Mouse (Mus musculus) brain, embryonic 14.5 days (tissue): ENCODE results near the gene Naa35.

Experiments
- CTCF ChIP-seq: fragments of 200-500 bp; IDR thresholded peaks from 2 replicates; pipeline ENCODE4 v1.5.1; 2012; ENCODE audit warnings: inconsistent platforms, mild to moderate bottlenecking, moderate library complexity, borderline replicate concordance; ENCODE audit not compliant: insufficient read depth, insufficient read length; ENCODE audit errors: extremely low read depth
- POLR2A ChIP-seq: fragments of 200-500 bp; IDR thresholded peaks from 2 replicates; pipeline ENCODE4 v1.6.1; 2012; ENCODE audit warnings: mild to moderate bottlenecking, inconsistent platforms, borderline replicate concordance; ENCODE audit not compliant: poor library complexity, insufficient read depth, insufficient read length, severe bottlenecking; ENCODE audit errors: extremely low read depth

GRCm38 (mm10) chr13:59639368-59640177 is 54.5 kb downstream of the Naa35 start:
- TF ChIP-seq CTCF: no peak
- no peak for TF ChIP-seq POLR2A
